Mouse (Mus musculus) ovary, adult 10 weeks (tissue): Measurements from ENCODE around the gene Ctu2. TPM values are rescaled to one million over a fixed set of nuclear protein-coding genes. Genes with fewer than 3 reads are reported as not detected.

ENCODE experiments used
- polyA plus RNA-seq: library from polyadenylated mRNA; stranded (reverse); fragments of 350-450 nt; fragmentation: Illumina TruSeq; extraction: RNeasy Lipid Tissue Mini Kit (QIAGEN cat#74804); gene quantifications from one replicate; pipeline ENCODE4 v1.2.3, GENCODE M21; 2014

Gene Ctu2
- not detected for polyA plus RNA-seq

DNA sequence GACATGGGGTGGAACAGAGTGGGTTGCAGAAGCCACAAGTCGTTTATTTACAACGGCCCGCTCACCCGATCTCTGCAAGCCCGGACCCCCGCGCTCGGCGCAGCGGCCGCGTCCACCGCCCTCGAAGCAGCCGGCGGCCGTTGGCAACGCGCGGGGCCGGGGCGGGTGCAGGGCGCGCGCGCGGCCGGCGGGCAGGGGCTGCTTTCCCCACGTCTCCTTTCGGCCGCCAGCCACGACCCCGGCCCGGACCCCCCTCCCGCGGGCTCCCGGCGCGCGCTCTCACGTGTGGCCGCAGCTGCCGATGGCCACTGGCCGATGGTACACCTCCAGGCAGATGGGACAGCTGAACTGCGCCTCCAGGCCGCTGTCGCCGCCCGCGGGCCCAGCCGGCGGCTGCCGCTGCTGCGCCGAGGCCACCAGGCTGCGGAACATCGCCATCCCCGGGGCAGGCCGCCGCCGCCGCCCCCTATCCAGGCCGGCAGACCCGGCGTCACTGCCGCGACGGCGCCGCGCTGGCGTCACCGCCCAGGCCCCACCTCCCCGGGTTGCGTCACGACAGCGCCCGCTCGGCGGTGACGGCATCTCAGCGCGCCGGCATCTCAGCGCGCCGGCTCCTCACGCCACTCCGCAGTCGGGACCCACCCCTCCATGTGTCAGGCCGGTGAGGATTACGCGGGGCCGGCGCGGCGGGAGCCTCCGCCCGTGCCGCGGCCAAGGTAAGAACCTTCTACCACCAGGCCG is at the start of gene Ctu2, which contains the start of gene Rnf166:
Gene Ctu2, plus strand, starts transcription at position 564 of the 741 bp plus-strand sequence.
Gene Rnf166, minus strand, starts transcription at position 485 of the 741 bp plus-strand sequence.

DNA sequence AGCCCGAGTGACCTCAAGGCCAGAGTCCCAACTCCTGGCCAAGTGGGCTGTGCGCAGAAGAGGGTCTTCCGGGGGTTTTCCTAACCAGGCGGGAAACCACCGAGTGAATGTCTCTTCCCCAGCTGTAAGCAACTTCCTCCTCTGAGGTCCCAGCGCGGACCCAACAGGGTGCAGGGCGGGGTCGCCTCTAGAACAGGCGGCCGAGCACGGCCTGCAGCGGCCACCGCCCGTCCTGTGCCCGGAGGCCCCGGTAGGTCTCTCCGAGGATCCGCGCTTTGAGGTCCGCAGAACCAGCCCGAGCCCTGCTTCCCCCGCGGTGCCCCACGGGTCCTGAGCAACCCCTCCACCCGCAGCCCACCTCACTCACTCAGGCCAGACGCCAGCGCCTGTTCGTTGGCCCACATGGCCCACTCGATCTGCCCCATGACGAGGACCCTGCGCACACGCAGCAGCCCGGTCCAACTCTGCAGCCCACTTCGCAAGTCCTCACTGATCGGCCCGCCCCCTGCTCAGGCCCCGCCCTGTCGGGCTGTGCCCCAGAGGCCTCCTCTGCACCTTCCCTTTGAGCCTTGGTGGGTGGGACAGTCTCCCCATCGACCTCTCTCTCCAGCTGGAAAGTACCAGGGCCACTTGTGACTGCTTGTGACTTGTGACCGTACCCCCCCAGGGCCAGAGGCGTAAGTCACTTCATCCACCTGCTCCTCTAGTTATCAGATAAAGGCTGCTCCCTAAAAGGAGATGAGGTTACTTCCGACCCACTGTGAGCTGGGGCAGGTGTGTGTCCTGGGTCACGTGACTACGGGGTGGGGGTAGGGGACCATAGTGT is 43.3 kb upstream of the Ctu2 start, which contains the start of gene Cyba:
Gene Cyba, minus strand, starts transcription at position 488 of the 826 bp plus-strand sequence.

DNA sequence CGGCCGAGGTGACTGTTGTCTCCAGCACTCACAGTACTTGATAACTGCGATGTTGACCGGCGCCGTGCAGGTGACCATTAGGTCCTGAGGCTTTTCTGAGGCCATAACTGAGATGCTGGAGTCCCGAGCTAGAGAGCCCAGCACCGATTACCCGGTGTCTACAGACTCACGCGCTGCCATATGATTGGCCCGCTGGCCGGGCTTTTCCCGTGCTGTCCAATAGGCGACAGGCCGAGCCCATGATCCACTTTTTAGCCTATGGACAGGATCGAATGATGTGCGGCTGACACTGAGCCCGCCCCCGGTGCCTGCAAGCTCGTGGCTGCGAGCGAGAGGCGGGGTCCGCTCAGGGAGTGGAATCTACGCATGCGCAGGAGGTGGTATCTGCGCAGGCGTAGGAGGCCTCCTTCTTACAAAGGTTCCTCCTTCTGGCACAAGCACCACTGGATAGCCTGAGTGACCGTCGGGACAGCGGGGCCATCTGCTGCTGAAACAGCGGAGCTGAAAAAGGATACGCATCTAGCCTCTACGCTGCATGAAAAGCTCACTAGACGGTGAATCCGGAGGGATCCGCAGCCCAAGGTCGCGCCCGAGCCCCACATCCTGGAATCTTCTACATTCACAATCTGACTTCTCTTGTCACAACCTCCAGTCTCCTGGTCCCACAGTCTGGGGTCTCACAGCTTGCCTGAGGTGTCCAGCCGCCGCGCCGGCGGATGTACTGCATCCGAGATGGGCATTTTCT is 32.5 kb upstream of the Ctu2 start, which contains the start of gene Mvd:
Gene Mvd, minus strand, starts transcription at position 161 of the 745 bp plus-strand sequence.

DNA sequence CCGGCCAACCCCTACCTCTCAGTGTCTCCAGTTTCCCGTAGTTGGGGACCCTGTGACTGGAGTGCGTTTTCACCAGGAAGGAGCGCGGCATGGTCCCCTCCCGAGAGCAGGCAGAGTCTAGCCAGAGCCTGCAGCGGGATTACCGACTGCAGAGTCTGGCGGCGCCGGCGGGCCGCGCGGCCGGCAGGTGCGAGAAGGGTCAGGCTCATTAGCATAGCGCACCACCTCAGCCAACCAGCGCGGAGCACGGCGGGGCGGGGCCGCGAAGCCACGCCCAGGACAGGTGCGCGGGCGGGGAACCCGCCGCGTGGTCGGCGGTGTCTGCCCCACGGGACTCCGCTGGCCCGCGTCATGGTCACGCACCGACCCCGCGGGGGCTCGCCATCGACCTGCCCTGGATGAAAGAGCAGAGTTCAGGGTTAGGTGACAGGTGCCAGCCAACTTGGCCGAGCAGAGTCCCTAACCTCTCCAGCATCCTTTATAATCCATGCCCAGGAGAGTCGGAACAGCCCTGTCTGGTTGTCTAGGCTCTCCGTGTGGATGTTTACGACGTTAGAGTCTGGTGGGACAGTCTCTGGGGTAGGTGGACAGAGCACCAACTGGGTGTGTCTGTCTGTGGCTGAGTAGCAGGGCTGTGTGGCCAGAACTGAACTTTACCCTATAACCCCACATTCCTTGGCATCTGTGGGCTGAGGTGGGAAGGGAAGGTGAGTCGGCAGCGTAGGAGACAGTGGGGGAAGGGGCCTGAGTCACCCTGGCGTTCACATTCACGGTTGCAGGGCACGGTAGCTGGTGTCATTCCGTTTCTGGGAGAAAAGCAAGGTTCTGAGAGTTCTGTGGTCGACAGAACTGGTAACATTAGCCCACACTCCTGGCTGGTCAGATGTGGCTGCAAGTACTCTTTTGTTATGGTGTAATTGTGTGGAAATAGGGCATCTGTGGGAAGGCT is 15.1 kb upstream of the Ctu2 start, which contains the start of gene Snai3:
Gene Snai3, minus strand, starts transcription at position 210 of the 949 bp plus-strand sequence.

Other genes with a start within 250 kb of the Ctu2 start
- not detected for gene Zfpm1, start 194.0 kb upstream of the Ctu2 start, polyA plus RNA-seq
- gene Trhr2, start 115.4 kb upstream of the Ctu2 start, polyA plus RNA-seq: not detected
- gene Zc3h18, start 99.5 kb upstream of the Ctu2 start, polyA plus RNA-seq: 14.5 TPM
- gene Il17c, start 54.1 kb upstream of the Ctu2 start, polyA plus RNA-seq: not detected
- gene Cyba, start 43.2 kb upstream of the Ctu2 start, polyA plus RNA-seq: not detected
- gene Mvd, start 32.7 kb upstream of the Ctu2 start, polyA plus RNA-seq: not detected
- gene Snai3, start 15.4 kb upstream of the Ctu2 start, polyA plus RNA-seq: not detected
- gene Rnf166, start 79 bp upstream of the Ctu2 start, polyA plus RNA-seq: 22.0 TPM
- 2.5 TPM for gene Piezo1, start 75.2 kb downstream of the Ctu2 start, polyA plus RNA-seq
- gene Cdt1, start 91.9 kb downstream of the Ctu2 start, polyA plus RNA-seq: 1.8 TPM
- not detected for gene Aprt, start 100.8 kb downstream of the Ctu2 start, polyA plus RNA-seq
- gene Galns, start 135.3 kb downstream of the Ctu2 start, polyA plus RNA-seq: 1.1 TPM
- gene Trappc2l, start 135.5 kb downstream of the Ctu2 start, polyA plus RNA-seq: 2.9 TPM
- gene Pabpn1l, start 146.6 kb downstream of the Ctu2 start, polyA plus RNA-seq: not detected
- gene Cbfa2t3, start 223.0 kb downstream of the Ctu2 start, polyA plus RNA-seq: 5.8 TPM